Mouse (Mus musculus) kidney, postnatal 4 days (tissue): ENCODE results near the gene Slc6a18.
"Not testable (repeated sequence)": the region's sequence is repeated elsewhere in the genome, so short reads cannot be mapped to it uniquely, and the experiment has no call there.

Experiments used
- DNase-seq, 2 experiments: peaks; one replicate each; pipeline ENCODE4 v3.0.0; 2021; ENCODE audit warnings: mixed read lengths in 2 of 2

Gene Slc6a18

GRCm38 (mm10) chr13:73677853-73678252 is at the start of gene Slc6a18:
Gene Slc6a18 (minus strand): TSS chr13:73678023.
- DNase-seq = no peak

- no peak for DNase-seq
Measured at GRCm38 (mm10) chr13:73725315-73725714, 47.5 kb upstream of the Slc6a18 start.

DNA sequence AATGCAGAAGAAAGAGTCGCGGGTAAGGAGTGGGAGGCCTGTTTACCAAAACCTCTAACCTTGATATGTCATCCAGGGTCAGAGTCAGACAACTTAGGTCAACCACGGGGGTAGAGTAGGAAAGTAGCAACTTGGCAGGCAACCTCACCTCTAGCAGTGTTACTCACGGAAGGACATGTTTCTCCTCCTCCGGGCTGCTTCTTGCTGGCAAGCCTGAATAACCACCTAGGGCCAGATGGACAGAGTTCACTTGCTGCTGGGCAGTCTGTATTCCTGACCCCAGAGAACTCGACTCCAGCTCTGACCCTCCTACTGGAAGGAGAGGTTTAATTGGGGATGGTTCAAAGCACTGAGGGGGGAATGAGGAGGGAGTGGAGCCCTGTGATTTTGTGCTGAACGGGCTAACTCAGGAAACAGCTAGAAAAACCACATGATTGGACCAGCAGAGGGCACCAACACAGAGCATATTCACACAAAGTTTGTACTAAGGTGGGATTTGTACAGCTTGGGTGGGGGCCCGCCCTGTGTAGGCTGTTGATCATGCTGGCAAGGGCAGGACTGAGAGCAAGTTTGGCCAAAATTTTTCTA is 45.4 kb upstream of the Slc6a18 start:
- peak; percentile 70 to 77 for DNase-seq

DNA sequence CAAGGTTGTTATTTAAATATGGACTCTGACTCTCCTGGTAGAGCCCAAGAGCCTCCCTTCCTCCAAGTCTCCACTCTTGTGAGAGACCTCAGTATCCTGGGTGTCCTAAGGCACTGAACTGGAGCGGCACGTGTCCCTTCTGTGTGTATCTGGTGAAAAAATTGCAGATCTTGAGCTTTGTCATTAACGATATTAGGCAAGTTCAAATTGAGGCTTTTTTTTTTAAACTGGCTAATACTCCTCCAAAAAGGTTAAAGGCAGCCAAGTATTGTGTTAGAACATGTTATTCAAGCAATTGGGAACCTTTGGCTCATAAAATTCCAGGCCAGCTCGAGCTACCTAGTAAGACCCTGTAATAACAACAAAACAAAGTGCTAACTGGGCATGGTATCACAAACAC is 42.4 kb upstream of the Slc6a18 start:
- no peak for DNase-seq

DNA sequence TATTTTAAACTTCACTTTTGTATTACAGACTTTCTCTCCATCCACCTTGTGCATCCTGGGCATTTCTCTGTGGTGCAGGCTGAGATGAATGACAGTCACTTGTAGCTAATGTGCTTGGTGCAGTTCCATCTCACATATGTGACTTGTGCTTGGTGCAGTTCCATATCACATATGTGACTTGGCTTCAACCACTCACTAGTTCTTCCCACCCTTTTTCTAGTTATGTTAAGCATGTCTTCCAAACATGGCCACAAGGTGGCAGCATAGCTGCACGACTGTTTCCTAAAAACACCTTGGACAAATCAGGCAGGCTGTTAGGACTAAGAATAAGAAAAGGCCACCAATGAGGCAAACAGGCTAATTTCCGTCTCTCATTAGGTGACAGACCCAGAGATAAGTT is 40.4 kb upstream of the Slc6a18 start:
- DNase-seq = peak; percentile 91

DNA sequence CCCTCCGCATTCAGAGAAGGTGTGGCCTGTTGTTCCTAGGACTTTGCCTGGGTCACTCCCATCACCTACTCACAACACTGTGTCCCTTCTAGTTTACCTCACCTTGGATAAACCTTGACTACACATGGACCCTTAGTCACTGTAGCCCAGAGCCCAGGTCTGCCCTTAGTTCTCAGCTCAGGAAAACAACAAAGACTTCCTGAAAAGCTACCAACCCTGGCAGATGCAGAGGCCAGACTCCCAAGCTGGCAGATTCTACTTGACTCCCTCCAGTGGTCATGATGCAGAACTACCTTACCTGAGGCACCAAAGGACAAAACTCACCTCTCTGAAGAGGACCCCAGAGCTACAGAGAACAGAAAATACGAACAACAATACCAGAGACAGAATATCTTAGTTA is 36.2 kb upstream of the Slc6a18 start:
- peak in 1 of 2 experiments; percentile 43 for DNase-seq

DNA sequence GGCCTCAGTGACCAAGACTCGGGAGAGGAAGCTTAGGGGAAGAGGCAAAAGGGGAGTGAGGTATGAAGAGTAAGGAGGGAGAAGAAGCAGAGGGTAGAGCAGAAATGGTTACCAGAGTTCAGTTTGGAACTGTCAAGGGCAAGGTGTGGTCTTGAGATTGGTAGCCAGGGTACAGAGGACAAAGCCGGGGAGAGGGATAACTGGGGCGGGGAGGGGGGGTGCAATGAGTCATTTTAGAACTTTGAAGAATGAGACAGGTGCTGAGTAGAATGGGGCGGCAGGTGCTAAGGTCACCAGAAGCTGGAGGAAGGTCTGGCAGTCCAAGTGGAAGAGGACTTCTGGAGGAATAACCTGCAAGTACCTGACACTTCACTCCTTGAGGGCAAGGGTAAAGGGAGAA is 35.4 kb upstream of the Slc6a18 start:
- no peak for DNase-seq

- DNase-seq = no peak
Measured at GRCm38 (mm10) chr13:73712228-73712627, 34.4 kb upstream of the Slc6a18 start.

- no peak for DNase-seq
Measured at GRCm38 (mm10) chr13:73711803-73712202, 34.0 kb upstream of the Slc6a18 start.

DNA sequence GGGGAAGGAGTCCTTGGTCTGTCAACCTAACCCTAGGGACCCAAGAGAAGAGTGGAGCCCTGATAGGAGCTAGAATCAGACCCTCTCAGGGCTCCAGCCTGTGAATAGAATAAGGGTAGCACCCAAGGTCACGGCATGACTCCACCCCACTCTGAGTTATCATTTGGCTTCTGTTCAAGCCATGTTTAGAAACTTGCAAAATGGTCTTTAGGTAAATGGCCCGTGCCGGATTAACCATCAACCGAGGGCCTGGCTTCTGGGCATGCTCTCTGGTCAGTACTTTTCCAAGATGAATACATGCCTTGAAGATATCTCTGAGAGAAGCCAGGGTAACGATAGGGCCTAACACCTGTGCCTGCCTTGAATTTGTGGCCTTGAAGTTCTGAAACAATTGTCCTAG is 33.4 kb upstream of the Slc6a18 start:
- DNase-seq = peak in 1 of 2 experiments; percentile 45

DNA sequence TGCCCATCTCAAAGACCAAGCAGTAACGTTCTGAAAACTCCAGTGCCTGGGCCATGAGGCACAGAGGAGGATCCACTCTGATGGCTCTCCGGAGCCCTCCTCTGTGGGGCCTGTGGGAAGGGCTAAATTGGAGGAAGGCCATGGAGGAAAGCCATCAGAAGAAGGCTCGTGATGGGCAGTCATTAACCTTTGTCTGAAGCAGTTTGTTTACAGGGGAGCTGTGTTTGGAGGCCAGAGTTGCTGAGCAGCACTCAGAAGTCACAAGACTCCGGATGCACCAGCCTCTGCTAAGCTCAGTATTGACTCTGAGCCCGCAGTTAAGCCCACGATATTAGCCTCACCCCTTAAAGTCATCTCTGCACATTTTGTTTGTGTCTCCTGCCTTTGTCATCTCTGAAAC is 31.7 kb upstream of the Slc6a18 start:
- DNase-seq = peak in 1 of 2 experiments; percentile 23

DNA sequence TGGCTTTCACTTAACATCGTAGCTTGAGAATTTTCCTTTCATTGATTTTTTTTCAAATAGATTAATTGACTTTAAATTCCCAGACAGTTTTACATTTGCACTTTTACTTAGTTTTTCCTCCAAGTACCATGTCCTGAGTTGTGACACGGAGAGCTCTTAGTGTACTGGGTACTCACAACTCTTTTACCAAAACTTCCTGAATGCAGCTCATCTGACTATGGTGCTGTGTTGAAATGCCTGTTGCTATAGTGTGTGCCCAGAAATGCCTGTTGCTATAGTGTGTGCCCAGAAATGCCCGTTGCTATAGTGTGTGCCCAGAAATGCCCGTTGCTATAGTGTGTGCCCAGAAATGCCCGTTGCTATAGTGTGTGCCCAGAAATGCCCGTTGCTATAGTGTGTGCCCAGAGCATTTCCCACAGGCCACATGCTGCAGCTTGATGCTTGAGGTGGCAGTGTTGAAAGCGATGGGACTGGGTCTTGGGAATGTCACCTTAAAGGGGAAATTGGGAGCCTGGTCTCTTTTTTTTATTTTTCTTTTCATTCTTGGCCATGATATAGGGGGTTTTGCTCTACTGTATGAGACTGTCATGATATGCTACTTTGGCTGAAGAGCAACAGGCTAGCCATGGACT is 27.0 kb upstream of the Slc6a18 start, which contains the start of gene Slc6a19:
Slc6a19 (minus strand) TSS at position 172 of the 632 bp plus-strand sequence.
- DNase-seq = no peak

DNA sequence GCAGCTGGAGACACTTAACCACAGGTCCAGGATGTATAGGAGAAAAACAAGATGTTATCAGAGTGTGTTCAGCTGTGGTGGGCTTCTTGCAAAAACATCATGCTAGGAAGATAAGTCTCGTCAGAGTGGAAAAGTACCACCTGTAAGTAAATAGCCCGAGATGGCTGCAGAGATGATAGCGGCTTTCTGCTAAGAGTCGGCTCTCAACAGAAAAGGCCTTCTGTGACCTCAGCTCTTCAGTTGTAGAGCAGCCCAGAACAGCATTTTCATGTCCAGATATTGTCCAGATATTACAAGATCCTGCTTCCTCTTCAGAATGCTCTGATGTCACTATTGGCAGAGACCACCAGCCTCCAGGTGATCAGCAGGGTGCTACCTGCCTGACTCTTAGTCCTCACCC is 25.7 kb upstream of the Slc6a18 start:
- not testable (repeated sequence) for DNase-seq

DNA sequence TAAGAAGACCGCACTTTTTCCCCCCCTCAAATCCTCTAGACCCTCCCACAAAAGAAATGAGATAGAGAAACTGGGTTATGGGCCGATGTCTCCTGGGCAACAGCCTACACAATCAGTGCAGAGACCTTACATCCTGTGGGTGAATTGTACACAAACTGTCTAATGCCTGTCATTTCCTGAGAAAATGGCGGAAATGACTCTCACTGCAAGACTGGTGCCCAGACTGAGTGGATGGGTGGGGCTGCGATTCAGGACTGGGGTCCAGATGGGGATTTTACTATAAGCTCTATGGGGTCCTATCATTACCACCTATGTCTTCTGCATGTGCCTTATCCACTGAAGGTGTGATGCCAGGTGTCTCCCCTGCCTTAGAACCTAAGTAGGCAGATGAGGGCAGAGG is 25.0 kb upstream of the Slc6a18 start:
- DNase-seq = no peak

- DNase-seq = no peak
Measured at GRCm38 (mm10) chr13:73701161-73701883, 23.5 kb upstream of the Slc6a18 start.

GRCm38 (mm10) chr13:73700554-73700953 is 22.7 kb upstream of the Slc6a18 start:
- peak in 1 of 2 experiments; percentile 45 for DNase-seq

DNA sequence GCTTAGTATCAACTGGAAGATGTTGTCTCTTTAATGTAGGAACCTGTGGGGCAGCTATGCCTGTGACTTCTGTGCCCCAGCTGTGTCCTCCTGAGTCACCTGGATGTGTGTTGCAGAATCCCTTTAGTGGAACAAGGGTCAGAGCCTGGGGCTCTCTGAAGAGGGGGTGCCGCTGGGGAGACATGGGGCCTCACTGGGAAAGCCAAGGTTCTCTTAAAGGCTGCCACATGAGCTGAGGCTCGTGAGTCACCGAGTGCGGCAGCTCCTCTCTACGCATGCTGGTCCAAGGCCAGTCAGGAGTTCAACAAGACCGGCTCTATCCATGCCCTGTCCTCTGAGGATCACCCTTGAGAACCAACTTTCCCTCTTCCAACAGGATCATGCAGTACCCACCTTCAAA is 21.9 kb upstream of the Slc6a18 start:
- no peak for DNase-seq

DNA sequence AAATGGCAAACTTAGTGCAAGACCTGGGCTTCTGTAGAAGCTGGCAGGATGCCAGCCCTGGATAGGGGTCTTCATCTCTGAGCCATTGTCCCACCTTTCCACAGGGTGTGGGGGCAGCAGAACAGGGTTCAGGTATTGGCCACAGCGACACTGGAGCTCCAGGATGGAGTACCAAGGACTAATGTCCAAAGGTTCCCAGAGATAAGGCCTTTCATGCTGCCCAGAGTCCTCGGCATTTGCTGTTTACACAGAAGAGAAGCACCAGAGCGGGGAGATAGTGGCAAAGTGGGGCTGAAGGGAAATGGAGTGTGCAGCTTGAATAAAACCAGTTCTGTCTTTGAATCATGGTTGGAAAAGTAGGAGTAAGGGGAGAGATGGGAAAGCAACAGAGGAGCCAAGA is 18.7 kb upstream of the Slc6a18 start:
- no peak for DNase-seq

GRCm38 (mm10) chr13:73694972-73695371 is 17.1 kb upstream of the Slc6a18 start:
- no peak for DNase-seq

DNA sequence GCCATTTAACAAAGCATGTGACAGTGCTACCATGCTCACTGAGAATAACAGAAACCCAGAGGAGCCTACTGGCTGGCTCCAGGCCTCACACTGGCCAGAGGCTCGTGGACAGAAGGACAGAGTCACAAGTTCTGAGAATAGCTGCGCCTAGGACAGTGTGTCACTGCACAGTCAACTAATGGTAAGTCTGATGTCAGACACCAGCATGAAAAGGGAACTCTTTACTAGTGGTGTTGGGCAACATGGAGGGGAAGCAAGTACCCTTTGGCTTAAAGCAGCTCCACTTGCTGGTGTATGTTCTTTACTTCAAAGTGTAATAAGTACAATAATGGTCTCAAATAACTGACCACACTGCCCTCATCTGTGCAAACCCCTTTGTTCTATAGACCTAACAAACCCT is 15.5 kb upstream of the Slc6a18 start:
- DNase-seq = no peak

GRCm38 (mm10) chr13:73692249-73692868 is 14.5 kb upstream of the Slc6a18 start:
- peak; percentile 90 to 94 for DNase-seq

DNA sequence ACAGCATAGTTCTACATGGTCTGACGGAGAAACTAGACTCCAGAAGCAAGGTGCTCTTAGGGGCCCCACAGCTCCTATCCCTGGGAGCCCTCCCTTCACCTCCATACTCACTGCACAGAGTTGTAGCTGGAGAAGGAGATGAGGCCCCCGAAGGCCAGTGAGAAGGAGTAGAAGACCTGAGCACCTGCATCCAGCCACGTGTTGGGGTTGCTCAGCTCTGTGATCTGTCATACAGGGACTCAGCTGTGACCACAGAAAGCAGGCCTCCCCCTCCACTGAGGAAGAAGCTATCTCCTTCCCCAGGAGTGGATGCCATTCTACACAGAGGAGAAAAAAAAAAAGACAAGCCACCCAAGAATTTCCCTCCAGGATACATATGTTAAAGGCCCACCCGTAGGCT is 11.1 kb upstream of the Slc6a18 start:
- DNase-seq = no peak

GRCm38 (mm10) chr13:73687601-73688000 is 9.8 kb upstream of the Slc6a18 start:
- peak in 1 of 2 experiments; percentile 16 for DNase-seq

DNA sequence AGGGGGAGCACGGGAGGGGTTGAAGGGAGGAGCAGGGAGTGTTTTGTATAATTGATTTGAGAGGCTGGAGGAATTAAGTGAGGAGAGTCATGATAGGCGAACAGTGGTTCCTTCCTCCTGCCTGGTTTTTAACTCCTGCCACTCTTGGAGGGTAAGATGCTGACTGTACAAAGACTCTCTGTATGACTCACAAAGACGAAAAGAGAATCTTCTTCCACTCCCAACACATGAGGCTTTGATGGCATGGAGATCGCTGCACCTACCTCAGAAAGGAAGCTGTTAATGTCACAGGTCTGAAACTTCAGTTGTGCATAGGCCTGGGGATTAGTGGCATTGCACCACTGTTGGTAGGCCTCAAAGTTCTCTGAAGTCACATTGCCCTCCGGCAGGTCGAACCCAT is 7.7 kb upstream of the Slc6a18 start:
- DNase-seq = no peak
